Mouse (Mus musculus) lung, embryonic 14.5 days (tissue): ENCODE results near the gene Polr3e. TPM values are rescaled to one million over a fixed set of nuclear protein-coding genes. Genes with fewer than 3 reads are reported as not detected.

ENCODE experiments used
- ATAC-seq: fragments of 200-750 bp; cut with Nextera tagmentation; 2 replicates; pipeline ENCODE4 v1.8.0; 2017; ENCODE audit warnings: mild to moderate bottlenecking, moderate TSS enrichment, moderate library complexity; ENCODE audit not compliant: insufficient read depth
- DNase-seq: peaks from one replicate; pipeline ENCODE4 v3.0.0-alpha.2; 2015
- H3K27ac ChIP-seq: fragments of 300-500 bp; sonication (generic); 2 replicates; pipeline ENCODE4 v1.5.1; 2014; ENCODE audit warnings: low read depth, mild to moderate bottlenecking, moderate library complexity
- H3K27me3 ChIP-seq: fragments of 300-500 bp; sonication (generic); 2 replicates; pipeline ENCODE4 v1.6.1; 2014; ENCODE audit warnings: low read length, control low read depth; ENCODE audit not compliant: insufficient read depth
- H3K36me3 ChIP-seq: fragments of 300-500 bp; sonication (generic); 2 replicates; pipeline ENCODE4 v1.6.1; 2014; ENCODE audit warnings: control low read depth; ENCODE audit not compliant: insufficient read depth
- H3K4me1 ChIP-seq: fragments of 300-500 bp; sonication (generic); 2 replicates; pipeline ENCODE4 v1.6.1; 2014; ENCODE audit warnings: antibody characterized with exemption, control low read depth; ENCODE audit not compliant: insufficient read depth
- H3K4me2 ChIP-seq: fragments of 300-500 bp; sonication (generic); 2 replicates; pipeline ENCODE4 v1.6.1; 2014; ENCODE audit warnings: mild to moderate bottlenecking
- H3K4me3 ChIP-seq: fragments of 300-500 bp; sonication (generic); 2 replicates; pipeline ENCODE4 v1.5.1; 2014; ENCODE audit warnings: low read depth, low read length
- H3K9ac ChIP-seq: fragments of 300-500 bp; sonication (generic); 2 replicates; pipeline ENCODE4 v1.6.1; 2014
- H3K9me3 ChIP-seq: fragments of 300-500 bp; sonication (generic); 2 replicates; pipeline ENCODE4 v1.6.1; 2016; ENCODE audit warnings: low read depth, low read length, control low read depth
- CTCF ChIP-seq: IDR thresholded peaks from 2 replicates; pipeline ENCODE4 v1.5.1; 2016; ENCODE audit warnings: antibody characterized with exemption, low read depth
- WGBS: fragments of 180-500 bp; shearing (Covaris S2); extraction: QIAGEN DNeasy Blood & Tissue Kit; methylation state at CpG from one replicate; pipeline ENCODE4 v1.1.7; 2014; 5-methylcytosine and 5-hydroxymethylcytosine counted together
- polyA plus RNA-seq: library from polyadenylated mRNA; unstranded; fragments of >200 nt; fragmentation: Nextera tagmentation; extraction: Ambion mirVana; gene quantifications from 2 replicates; pipeline ENCODE4 v1.2.1, GENCODE M21; 2014

Gene Polr3e
- polyA plus RNA-seq, 1 experiment from 2014 or later = 24.3 TPM

DNA sequence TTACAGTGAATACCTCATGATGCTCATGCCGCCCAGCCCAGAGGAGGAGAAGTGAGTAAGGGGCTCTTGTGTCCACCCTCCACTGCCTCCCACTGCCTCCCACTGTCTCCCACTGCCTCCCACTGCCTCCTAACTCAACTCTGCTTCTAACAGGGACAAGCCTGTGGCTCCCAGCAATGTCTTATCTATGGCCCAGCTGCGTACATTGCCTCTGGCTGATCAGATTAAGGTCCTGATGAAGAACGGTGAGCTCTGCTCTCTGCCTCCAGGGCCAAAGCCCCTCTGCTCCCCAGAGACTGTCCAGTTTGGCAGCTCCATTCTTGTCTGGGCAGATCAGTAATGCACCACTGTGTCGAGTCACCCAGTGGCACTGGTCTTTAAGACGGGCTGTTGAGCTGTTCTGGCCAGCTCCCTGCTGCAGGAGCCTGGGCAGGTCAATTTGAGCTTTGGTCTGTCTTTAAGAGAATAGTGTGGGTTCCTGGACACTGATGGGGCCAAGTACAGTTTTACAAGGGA, 16.2 kb downstream of the Polr3e start:
- Histone ChIP-seq H3K27me3 (no peaks in the 10 kb centered on the region), H3K36me3 (peaks cover 88% of the 10 kb centered on the region), H3K9ac (no peak overlapping the region), H3K4me1 (no peaks in the 10 kb centered on the region), H3K4me3 (no peak overlapping the region), H3K4me2 (no peak overlapping the region), H3K9me3 (no peaks in the 10 kb centered on the region), H3K27ac (no peak overlapping the region)
- no peak for DNase-seq
- TF ChIP-seq CTCF = no peak
- no peak for ATAC-seq
- whole genome bisulfite sequencing = 79% methylated on average over 5 of the region's 5 CpGs

DNA sequence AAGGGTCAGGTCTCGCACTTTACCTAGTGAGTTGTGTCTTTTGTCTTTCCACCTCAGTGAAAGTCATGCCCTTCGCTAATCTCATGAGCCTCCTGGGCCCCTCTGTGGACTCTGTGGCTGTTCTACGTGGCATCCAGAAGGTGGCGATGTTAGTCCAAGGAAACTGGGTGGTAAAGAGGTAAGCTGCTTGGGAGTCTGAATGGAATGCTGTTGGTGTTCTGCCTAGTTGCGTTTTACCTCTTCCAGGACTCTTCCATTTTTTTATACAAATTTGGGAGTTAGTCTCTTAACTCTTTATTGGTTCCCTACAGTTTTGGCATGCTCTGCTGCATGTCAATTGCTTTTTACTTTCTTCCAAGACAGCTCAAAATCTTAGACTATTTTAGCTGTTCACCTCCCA, 17.2 kb downstream of the Polr3e start:
- H3K27ac ChIP-seq = no peak overlapping the region
- ATAC-seq = no peak
- no peaks in the 10 kb centered on the region for H3K27me3 ChIP-seq
- H3K4me1 ChIP-seq = no peaks in the 10 kb centered on the region
- DNase-seq = peak; percentile 83
- no peak overlapping the region for H3K4me3 ChIP-seq
- peaks cover 88% of the 10 kb centered on the region for H3K36me3 ChIP-seq
- no peak overlapping the region for H3K4me2 ChIP-seq
- TF ChIP-seq CTCF = peak; percentile 84
- H3K9ac ChIP-seq = no peak overlapping the region
- H3K9me3 ChIP-seq = no peaks in the 10 kb centered on the region
- 32% methylated on average over 5 of the region's 5 CpGs for WGBS

DNA sequence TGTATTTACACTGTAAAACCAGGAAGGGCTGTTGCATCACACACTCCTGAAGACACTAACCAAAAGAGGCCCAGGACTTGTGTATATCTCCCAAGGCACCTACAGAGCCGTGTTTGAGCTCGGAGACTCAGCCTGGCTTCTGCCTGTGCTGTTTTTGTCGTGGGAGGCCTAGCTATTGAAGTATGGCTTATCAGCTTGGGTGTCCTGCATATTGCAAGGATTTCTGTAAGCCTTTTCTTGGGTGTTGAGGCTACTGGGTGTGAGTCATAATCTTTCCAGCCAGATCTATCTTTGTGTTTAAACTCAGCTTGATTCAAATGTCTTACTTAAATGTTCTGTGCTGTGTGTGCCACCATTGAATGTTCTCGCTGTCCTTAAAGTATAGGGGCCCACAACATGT, 19.0 kb downstream of the Polr3e start:
- no peaks in the 10 kb centered on the region for H3K9me3 ChIP-seq
- H3K4me1 ChIP-seq = no peaks in the 10 kb centered on the region
- H3K36me3 ChIP-seq = peaks cover 89% of the 10 kb centered on the region
- H3K4me2 ChIP-seq = no peak overlapping the region
- H3K27ac ChIP-seq = no peak overlapping the region
- no peak for ATAC-seq
- no peak overlapping the region for H3K9ac ChIP-seq
- no peaks in the 10 kb centered on the region for H3K27me3 ChIP-seq
- 86% methylated on average over 4 of the region's 4 CpGs for WGBS
- H3K4me3 ChIP-seq = no peak overlapping the region
- DNase-seq = no peak
- TF ChIP-seq CTCF = no peak

DNA sequence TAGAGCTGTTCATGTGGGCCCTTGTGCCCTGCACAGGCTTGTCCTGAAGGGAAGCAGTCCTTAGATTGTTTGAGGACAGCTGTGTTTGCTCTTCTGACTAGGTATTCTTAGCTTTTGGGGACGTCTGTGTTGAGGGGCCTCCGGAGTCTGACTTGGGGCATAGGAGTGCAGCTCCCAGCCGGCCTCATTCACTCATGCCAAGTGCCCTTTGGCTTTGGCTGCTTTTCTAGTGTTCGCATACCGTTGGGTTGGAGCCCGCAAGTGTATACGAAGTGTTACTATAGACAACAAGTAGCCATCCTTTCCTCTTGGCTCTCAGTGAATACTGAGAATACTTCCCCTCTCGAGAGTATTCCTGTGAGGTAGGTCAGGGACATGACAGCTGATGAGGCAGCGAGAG, 20.7 kb downstream of the Polr3e start:
- no peaks in the 10 kb centered on the region for H3K9me3 ChIP-seq
- WGBS = 63% methylated on average over 9 of the region's 9 CpGs
- no peak overlapping the region for H3K27ac ChIP-seq
- no peak for DNase-seq
- no peak overlapping the region for H3K9ac ChIP-seq
- TF ChIP-seq CTCF = no peak
- no peak overlapping the region for H3K4me3 ChIP-seq
- H3K4me2 ChIP-seq = no peak overlapping the region
- 0 out of 2 replicates have a peak, but pooled peaks have one; percentile 43 for ATAC-seq
- no peaks in the 10 kb centered on the region for H3K27me3 ChIP-seq
- peaks cover 90% of the 10 kb centered on the region for H3K36me3 ChIP-seq
- no peaks in the 10 kb centered on the region for H3K4me1 ChIP-seq

DNA sequence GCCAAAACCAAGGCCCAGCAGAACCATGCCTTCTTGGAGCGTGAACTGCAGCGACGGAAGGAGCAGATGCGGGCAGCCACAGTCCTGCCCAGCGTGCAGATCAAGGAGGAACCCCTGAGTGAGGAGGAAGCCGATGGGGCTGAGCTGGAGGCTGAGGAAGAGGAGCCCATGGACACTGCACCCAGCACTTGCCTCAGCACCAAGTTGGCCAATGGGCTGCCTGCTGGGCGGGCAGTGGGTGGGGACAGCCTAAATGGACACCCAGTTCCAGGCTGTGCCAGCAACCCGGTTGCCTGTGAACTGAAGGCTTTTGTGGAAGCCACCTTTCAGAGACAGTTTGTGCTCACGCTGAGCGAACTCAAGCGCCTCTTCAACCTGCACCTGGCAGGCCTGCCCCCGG, 22.8 kb downstream of the Polr3e start:
- Histone ChIP-seq H3K36me3 (peaks cover 95% of the 10 kb centered on the region), H3K4me1 (no peaks in the 10 kb centered on the region), H3K27me3 (no peaks in the 10 kb centered on the region), H3K27ac (no peak overlapping the region), H3K4me3 (no peak overlapping the region), H3K4me2 (no peak overlapping the region), H3K9me3 (no peaks in the 10 kb centered on the region), H3K9ac (no peak overlapping the region)
- ATAC-seq (no peak), DNase-seq (no peak)
- no peak for TF ChIP-seq CTCF
- 89% methylated on average over 12 of the region's 12 CpGs for WGBS

DNA sequence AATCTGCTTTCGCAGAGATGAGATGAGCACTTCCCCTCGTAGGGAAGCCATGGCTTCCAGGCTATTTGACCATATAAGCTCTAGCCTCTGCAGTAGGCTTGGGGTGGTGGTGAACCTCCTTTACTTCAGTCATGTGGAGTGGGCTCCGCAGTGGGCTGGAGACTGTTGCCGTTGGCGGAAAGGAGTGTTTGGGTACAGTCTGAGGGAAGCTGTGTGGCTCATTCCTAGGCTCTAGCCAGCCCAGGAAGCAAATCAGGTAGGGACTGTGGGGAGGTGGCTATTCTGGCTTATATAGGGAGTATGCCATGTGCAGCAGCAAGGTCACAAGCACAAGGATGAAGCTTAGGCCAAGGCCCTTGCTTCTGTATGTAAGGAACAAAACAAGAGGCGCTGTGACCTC, 23.7 kb downstream of the Polr3e start:
- no peaks in the 10 kb centered on the region for H3K9me3 ChIP-seq
- H3K9ac ChIP-seq = no peak overlapping the region
- no peak for DNase-seq
- TF ChIP-seq CTCF = no peak
- H3K4me2 ChIP-seq = no peak overlapping the region
- ATAC-seq = no peak
- peaks cover 92% of the 10 kb centered on the region for H3K36me3 ChIP-seq
- H3K27ac ChIP-seq = no peak overlapping the region
- no peaks in the 10 kb centered on the region for H3K27me3 ChIP-seq
- H3K4me3 ChIP-seq = no peak overlapping the region
- WGBS = 93% methylated on average over 6 of the region's 6 CpGs
- H3K4me1 ChIP-seq = no peaks in the 10 kb centered on the region

DNA sequence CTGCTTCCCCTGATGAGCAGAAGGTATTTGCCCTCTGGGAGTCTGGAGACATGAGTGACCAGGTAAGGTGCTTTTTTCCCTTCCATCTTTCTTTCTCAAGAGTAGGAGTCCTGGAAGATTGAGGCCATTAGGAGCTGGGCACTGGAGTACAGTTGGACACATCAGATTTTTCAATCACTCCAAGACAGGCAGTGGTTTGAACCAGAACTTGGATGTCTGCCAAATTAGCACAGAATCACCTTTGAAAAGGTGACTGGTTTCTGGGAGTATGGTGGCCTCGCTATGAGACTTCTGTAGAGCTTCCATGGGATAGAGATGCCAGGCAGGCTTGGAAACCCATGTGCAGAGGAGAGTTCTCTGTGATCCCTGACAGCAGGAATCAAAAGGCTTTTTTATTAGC, 25.0 kb downstream of the Polr3e start:
- Histone ChIP-seq H3K4me2 (no peak overlapping the region), H3K9ac (no peak overlapping the region), H3K9me3 (no peaks in the 10 kb centered on the region), H3K27me3 (no peaks in the 10 kb centered on the region), H3K36me3 (peaks cover 86% of the 10 kb centered on the region), H3K4me3 (no peak overlapping the region), H3K27ac (no peak overlapping the region), H3K4me1 (no peaks in the 10 kb centered on the region)
- DNase-seq (peak; percentile 7), ATAC-seq (no peak)
- 81% methylated on average over 1 of the region's 1 CpGs for WGBS
- TF ChIP-seq CTCF = no peak
